Mouse (Mus musculus) kidney, postnatal 10 days (tissue): Measurements from ENCODE around the gene Slc7a5.

ENCODE experiments used
- DNase-seq: peaks from one replicate; pipeline ENCODE4 v3.0.0; 2021; ENCODE audit warnings: mixed read lengths

The Slc7a5 gene

DNA sequence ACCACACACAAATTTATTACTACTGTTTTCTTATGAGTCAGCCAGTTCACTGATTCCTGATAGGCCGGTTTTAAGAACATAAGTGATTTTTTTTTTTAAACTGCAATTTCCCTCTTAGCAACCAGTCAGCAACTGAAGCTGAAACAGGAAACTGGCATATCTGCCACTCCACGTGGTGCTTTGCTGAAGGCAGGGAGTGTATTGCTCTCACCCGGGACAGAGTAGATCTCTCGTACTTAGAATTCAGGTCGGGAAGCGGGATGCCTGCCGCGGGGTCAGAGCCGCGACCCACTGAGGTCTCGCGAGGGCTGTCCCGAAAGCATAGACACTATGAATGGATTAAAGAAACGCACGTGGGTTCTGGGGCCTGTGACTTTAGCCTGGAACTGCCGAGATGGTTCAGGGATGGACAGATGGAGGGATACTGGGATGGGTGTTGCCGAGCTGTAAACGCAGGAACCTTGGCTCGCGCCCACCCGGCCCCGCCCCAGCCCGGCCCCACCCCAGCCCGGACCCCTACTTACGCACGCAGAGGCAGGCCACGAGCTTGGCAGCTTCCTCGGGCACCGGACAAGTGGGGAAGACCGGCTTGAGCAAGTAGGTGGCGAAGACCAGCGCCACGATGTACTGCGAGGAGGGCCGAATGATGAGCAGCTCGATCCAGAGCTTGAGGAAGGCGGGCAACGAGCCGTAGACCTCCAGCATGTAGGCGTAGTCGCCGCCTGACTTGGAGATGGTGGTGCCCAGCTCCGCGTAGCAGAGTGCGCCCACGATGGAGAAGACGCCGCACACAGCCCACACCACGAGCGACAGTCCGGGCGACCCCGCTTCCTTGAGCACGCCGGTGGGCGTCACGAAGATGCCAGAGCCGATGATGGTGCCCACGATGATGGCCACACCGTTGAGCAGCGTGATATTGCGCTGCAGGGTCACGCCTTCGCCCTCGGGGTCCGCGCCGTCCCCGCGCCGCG lies 667 bp downstream of the Slc7a5 start:
- DNase-seq: peak; percentile 44

DNA sequence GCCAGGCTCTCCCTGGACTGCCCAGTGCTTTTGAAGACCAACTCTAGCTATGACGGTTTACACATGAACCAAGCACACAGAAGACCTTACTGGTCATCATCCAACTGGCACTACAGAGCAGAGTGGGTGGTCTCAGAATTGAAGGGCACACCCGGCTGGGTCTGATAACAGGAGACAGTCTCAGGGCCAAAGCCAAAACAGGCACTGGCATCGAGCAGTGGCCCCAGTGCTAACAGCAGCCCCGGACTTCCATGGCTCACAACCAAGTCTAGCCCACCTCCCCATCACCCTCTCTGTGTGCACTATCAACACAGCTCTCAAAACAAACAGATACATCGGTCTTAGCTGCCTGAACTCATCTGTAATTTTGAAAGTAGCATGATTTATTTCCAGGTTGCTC lies 1.6 kb downstream of the Slc7a5 start:
- no peak for DNase-seq

DNA sequence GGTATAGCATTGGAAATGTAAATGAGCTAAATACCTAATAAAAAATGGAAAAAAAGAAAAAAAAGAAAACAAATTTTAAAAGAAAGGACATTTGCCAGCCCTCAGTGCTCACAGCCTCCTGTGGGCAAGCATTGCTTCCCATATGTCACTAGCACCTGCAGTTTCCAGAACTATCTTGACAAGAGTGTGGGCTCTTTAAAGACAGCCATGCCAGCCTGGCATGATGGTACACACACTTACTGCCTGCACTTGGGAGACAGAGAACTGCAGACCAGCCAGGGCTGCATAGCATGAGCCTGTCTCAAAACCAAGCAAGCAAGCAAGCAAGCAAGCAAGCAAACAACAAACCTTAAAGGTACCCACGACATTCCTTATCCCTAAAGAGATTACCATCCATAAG lies 2.1 kb downstream of the Slc7a5 start:
- no peak for DNase-seq

DNA sequence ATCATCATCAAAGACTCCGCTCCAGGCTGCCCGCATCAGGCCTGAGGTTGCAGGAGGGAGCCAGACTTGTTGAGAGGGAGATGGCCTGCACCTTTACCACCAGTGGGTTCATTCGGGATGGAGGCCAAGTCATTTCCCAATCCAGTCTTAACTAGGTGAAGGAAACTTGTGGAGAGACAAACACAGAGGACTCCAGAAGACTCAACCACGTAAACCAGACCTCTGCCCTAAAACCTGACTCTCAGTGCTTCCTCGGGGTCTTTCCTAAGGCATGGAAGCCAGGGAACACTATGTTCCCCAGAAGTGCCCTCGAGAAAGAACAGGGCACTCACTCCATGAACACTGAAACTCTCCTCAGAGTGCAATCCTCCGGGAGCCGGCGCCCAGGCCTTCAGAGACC lies 2.5 kb downstream of the Slc7a5 start:
- DNase-seq: no peak

DNA sequence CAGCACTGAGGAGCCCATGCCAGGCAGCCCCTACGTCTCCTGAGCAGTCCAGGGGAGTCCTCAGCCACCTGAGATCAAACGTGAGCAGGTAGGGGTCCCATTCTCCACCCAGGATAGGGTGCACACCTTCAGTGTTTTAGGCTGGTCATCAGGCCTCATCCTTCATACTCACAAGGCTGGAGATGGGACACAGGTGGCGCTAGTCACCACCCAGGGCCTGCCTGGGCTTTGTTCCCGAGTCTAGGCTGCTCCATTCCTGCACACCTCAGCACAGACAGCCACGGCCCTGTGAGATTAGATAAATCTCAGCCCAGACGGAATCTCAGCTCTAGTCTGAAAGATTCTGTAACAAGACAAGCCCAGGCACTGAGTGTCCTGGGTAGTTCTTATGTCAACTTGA lies 3.5 kb downstream of the Slc7a5 start:
- no peak for DNase-seq

DNA sequence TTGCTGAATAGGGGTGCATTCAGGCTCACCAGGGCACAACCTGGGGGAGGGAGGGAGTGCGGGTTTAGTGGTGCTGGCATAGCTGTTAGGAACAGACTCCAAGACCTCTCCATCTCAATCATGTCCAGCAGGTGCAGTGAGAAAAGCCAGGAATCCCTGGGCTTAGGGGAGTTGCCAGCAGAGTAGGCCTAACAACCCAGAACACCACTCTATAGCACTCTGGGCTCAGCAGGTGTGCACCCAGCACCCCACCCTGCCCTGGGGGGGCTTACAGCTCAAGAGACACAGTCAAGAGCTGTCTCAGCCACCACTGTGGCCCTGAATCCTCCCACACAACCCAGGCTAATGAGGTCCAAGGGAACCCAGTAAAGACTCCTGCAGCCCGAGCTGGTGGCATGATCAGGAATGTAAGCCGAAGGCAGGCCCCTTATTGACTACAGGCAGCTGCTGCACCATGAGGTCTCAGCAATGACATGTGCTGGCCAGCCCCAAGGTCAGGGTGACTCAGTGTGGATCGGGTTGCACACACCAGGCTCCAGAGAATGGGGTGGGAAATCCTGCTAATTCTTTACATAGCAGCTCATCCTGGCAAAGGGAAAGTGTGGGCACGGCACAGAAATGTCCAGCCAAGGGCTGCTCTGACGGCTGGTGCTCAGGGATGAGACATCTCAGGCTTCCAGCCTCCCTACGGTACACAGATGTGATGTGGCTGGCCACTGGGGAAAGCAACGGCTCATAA lies 5.8 kb downstream of the Slc7a5 start:
- no peak for DNase-seq

DNA sequence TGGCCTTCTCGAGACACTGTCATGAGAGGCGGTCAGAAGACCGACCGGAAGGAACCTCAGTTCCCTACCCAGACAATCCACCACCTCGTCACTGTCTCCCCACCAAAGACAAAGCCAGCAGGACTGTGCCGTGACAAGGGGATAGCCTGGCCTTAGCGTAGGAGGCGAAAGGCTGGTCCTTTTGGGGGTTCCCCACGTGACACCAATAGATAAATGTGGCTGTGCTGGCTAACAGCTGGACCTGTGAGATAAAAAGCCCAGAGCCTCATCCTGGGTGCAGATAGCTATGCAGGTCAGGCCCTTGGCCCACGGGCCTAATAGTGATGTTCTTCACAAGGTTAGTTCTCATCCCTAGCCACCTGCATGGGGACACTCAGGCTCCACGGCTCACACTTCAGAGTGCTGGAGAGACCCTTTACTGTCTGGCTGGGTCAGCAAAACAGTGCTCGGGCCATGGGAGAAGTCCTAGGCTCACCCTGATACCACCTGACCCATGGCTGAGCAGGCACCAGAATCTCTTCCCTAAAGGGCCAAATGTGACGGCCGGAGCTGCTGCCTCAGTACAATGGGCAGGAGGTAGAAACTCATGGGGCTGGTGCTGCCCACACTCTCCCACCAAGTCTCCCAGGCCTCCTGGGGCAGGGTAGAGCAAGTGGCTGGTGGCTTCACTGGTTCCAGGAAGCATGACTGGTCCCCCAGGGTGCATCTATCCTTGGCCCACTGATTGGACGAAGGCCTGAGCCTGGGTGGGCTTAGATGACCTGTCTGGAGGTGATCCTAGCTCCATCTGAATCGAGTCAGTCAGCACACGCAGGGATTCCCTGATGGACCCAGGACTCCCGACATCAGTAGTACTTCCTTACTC lies 8.1 kb downstream of the Slc7a5 start:
- no peak for DNase-seq

DNA sequence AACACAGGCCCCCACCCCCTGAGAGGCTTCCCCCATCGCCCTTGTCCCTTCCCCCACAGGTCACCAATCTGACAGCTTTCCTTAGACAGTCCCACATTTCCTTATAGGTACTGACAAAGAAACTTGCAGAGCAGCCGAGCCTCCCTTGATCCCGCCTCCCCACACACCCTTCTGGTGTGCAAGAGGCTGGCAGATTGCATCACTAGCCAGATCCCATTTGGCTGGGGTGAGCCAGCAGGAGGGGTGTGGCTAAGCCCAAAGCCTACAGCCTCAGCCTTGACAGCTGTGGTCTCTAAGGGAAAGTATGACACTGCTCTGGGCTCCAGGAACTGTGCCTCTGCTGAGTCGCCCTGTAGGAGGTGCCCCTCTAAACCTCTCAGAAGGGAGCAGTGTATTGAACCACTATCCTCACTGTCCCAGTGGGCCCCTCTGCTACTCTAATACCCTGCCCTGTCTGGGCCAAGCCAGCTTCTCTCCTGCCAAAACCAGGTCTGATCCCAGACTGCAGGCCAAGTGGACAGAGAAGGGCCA lies 9.0 kb downstream of the Slc7a5 start:
- peak; percentile 73 for DNase-seq

DNA sequence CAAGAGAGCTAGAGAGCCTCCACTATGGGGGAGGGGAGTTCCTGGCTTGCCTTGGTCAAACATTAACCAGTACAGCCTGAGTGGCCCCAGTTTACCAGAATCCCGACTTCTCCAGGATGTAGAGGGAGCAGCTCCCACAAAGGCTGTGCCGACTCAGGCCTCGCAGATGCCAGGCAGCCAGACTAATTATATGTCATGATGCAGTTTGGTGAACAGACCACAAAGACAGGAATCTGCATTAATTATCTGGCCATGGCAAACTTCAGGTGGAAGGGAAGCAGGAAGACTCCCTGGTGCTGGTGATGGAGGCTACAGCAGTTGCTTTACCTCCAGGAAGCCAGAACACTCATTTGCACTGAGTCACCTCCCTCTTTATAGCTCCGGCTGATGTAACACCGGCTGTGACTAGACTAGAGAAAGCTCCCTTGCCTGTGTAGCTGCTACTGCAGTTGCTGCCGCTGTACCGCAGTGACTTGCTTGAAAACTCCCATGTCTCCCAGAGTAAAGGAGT lies 9.6 kb downstream of the Slc7a5 start:
- peak; percentile 68 for DNase-seq

- no peak for DNase-seq
These were observed 10.3 kb downstream of the Slc7a5 start for GRCm38 (mm10) chr8:121897205-121897604.

GRCm38 (mm10) chr8:121896476-121897145 lies 10.9 kb downstream of the Slc7a5 start:
- DNase-seq: no peak

DNA sequence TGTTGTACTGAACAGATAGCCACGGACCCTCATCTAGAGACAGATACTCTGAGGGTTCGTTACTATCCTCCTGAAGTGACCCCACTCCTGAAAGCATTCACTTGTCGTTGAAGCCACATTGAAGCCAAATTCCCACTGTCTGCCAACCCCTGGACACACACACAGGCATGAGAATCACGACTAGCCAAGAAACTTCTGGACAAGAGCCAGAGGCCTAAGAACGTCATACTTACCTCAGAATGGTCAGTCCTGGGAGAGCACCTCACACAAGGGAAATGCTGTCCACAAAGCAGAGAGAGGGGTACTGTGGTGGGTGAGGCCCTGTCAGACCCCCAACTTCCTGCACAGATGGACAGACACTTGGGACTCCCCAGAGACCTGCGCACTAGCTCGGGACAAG lies 11.6 kb downstream of the Slc7a5 start:
- DNase-seq: no peak

- DNase-seq: no peak
These were observed 14.6 kb downstream of the Slc7a5 start for GRCm38 (mm10) chr8:121892875-121893274.

- no peak for DNase-seq
These were observed 17.4 kb downstream of the Slc7a5 start for GRCm38 (mm10) chr8:121889810-121890785.

DNA sequence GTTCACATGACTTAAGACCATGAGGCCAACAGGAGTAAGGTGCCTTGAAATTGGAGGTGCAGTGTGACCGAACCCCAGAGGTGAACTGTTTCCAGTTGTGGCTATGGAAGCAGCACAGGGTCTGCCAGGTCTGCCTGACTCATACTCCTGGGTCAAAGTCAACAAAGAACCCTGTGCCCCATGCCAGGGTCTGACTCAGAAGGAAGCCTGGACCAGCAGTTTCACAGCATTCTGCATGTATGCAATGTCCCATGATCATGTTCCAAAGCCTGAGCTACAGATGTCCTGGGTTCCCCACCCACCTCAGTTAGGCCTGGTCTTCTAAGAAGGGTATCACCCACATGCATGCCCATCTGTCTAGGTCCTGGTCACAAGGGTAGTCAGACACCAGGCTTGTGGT lies 18.2 kb downstream of the Slc7a5 start:
- no peak for DNase-seq

DNA sequence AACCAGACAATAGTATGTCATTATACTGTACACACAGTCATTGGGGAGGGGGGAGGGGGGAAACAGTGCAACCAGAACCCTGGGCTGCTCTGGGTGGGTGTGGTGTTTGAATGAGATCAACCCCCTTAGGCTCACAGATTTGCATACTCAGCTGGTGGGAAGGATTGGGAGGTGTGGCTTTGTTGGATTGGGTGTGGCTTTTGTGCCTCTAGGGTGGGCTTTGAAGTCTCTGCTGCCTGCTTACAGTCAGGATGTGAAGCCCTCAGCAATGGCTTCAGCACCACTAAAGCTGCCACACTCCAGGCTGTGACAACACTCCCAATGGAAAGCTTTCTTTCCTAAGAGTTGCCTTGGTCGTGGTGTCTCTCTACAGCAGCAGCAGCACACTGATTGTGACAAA lies 19.9 kb downstream of the Slc7a5 start:
- no peak for DNase-seq

DNA sequence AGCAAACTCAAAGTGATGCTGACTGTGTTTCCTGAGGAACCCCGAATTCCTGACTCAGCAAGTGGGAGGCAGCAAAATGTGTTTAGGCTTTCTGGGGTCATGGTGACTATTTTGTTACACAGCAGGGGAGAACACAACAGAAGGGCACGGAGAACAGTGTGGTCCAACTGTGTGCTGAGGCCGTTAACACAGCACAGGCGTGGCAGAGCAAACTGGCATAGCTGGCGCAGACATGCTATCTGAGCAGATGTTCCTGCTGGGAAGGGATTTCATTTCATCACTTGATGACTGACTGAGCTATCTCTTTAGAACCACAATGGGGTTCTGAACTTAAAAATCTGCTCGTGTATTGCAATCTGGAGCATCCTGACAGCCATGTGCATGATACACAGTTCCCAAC lies 22.1 kb downstream of the Slc7a5 start:
- no peak for DNase-seq

DNA sequence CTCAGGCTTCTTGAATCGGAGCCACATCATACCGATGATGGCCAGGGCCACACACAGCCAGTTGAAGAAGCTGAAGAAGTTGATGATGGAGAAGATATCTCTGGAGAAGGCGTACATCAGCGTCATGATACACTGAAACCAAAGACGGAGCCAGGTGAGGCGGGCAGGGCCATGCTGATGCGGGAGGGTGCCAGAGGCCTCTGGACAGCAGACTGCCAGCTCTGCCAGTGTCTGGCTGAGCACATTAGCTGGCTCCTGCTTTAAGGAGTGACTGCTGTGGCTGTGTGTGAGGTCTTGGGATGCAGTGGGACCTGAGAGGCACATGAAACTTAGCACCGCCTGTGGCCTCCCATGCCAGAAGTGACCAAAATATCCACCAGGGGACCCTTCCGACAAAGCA lies 22.5 kb downstream of the Slc7a5 start:
- DNase-seq: no peak

- no peak for DNase-seq
These were observed 23.3 kb downstream of the Slc7a5 start for GRCm38 (mm10) chr8:121884181-121884580.

GRCm38 (mm10) chr8:121881921-121882320 lies 25.6 kb downstream of the Slc7a5 start:
- no peak for DNase-seq

- peak; percentile 68 for DNase-seq
These were observed 26.7 kb downstream of the Slc7a5 start for GRCm38 (mm10) chr8:121880818-121881217.
